Mouse (Mus musculus) CD4-positive naive resting alpha-beta T cell, adult 76 days (primary cell): ENCODE results near the gene Acot11. TPM values are rescaled to one million over a fixed set of nuclear protein-coding genes. Genes with fewer than 3 reads are reported as not detected.

Source experiments
- total RNA-seq: library from RNA; stranded (reverse); gene quantifications from one replicate; pipeline ENCODE4 v1.2.4, GENCODE M21; 2023

Gene Acot11
- total RNA-seq, result 5.5 TPM

DNA sequence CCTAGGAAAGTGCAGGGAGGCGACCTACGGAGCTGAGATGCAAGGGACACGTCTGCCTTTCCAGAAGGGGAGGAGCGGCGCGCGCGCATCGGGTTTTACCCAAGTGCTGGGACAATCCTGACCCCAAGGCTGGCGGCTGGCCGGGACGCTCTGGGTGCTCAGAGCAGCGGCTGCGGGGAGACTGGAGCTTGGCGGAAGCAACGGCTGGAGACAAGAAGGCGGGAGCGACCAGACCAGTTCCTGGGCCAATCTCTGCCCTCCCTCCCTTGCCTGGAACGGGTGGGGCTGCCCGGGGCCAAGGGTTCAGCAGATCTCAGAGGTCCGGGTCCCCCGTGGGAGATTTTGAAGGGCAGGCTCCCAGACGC lies at the start of gene Acot11:
TSS of gene Acot11 (minus strand) at position 89 of the 365 bp plus-strand sequence.

DNA sequence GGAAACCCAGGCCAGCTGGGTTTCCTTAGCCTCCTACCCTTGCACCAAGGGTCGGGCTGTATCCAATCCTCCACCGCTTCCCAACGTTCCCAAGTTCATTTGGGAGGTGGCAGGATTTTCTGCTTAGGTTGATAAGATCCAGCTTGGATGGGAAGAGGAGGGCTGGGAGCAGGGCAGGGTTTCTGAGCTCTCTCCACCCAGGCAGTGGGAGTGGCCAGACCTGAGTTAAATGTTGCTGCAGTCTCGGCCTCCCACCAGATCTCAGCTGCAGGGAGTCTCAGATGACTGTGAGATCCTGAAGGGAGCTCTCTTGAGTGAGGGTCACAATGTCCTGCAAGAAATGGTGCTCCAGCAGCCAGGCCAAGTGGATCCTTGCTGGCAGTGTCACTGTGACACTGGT lies 71.2 kb downstream of the Acot11 start, which contains the start of gene Fam151a:
TSS of gene Fam151a (plus strand) at position 254 of the 400 bp plus-strand sequence.

DNA sequence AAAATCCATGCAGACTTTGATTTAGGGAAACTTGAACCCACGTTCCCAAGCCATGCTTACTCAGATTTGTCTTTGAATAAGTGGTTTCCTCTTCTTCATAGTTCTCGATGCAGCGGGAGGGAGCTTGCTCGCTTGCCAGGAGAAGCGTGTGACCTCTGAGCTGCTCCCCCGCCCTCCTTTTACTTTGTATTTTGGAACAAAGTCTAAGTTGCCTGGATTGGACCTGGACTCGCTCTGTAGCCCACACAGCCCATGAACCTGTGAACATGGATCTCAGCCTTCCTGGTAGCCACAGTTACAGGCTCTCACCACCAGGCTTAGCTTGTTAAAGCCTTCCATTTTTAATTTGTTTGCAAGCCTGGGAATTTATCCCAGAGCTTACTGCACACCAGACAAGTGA lies 74.0 kb downstream of the Acot11 start, which contains the start of gene Mroh7:
TSS of gene Mroh7 (minus strand) at position 112 of the 400 bp plus-strand sequence.

Other genes starting within 250 kb of the Acot11 start
- 22.9 TPM for gene Dhcr24, start 244.0 kb downstream of the Acot11 start, total RNA-seq
- not detected for gene Lexm, start 187.8 kb downstream of the Acot11 start, total RNA-seq
- not detected for gene Ttc22, start 182.6 kb downstream of the Acot11 start, total RNA-seq
- gene Pars2, start 153.9 kb downstream of the Acot11 start, total RNA-seq, result 6.9 TPM
- 40.3 TPM for gene Ttc4, start 126.1 kb downstream of the Acot11 start, total RNA-seq
- gene Mroh7, start 74.1 kb downstream of the Acot11 start, total RNA-seq, result not detected
- not detected for gene Fam151a, start 71.1 kb downstream of the Acot11 start, total RNA-seq
- gene Ssbp3, start 105.7 kb upstream of the Acot11 start, total RNA-seq, result 119 TPM